Mouse (Mus musculus): ENCODE measurements around the gene Pole. TPM values are rescaled to one million over a fixed set of nuclear protein-coding genes. Genes with fewer than 3 reads are reported as not detected.

The Pole gene
- polyA plus RNA-seq, 1 experiment: 37.2 TPM

DNA sequence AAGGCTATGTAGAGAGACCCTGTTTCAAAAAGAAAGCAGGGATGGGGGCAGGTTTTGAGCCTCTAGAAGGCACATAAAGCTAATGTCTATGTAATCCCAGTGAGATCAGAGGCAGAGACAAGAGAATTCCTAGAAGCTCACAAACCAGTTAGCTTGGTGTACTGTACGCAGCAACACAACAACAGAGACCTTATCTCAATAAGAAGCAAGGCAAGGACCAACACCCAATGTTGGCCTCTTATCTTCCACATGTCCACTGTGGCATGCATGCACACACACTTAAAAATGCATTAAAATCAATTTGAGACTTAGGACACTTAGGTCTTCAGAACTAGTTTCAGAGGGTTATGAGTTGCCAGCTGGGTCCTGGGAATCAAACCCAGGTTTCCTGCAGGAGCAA lies 5.5 kb downstream of the Pole start:
- Histone ChIP-seq H3K4me3 (ENCODE audit: control insufficient read depth, low read depth, low read length) (no peak overlapping the region), H3K36me3 (ENCODE audit: control insufficient read depth, insufficient read depth, low read length) (no peaks in the 10 kb centered on the region; the same call in 1 of the 2 replicates), H3K4me1 (ENCODE audit: control insufficient read depth, insufficient read depth, low read length) (no peaks in the 10 kb centered on the region), H3K27ac (ENCODE audit: control insufficient read depth, insufficient read depth, low read depth, low read length) (no peak overlapping the region), H3K27me3 (ENCODE audit: control insufficient read depth, insufficient read depth, low read length) (no peaks in the 10 kb centered on the region)
- TF ChIP-seq POLR2A (IDR thresholded peaks at IDR 0.05; ENCODE audit: control insufficient read depth, low read depth, low read length): no peak
- no peak for TF ChIP-seq CTCF (IDR thresholded peaks at IDR 0.05; ENCODE audit: control insufficient read depth, insufficient read depth, insufficient replicate concordance, low read depth, low read length)

DNA sequence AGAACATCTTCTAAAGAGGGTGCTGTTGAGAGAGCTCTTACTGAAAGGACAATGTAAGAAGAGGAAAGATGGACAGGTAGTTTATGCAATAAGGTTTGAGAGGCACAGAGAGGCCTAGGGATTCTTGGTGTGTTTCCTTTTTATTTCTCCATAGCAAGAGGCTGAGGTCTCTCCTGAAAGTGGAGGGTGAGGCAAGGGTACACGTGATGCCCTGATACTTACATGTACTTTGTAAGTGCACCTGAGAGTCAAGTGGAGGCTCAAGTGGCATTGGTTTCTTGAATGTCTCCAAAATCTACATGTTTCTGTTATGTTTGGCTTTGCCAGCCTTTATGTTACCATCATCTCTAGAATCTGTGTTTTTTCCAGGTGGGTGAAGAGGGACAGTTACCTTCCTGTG lies 10.5 kb downstream of the Pole start:
- Histone ChIP-seq H3K4me3 (ENCODE audit: control insufficient read depth, low read depth, low read length) (no peak overlapping the region), H3K27ac (ENCODE audit: control insufficient read depth, insufficient read depth, low read depth, low read length) (no peak overlapping the region), H3K4me1 (ENCODE audit: control insufficient read depth, insufficient read depth, low read length) (no peaks in the 10 kb centered on the region), H3K36me3 (ENCODE audit: control insufficient read depth, insufficient read depth, low read length) (peaks cover 4% of the 10 kb centered on the region), H3K27me3 (ENCODE audit: control insufficient read depth, insufficient read depth, low read length) (no peaks in the 10 kb centered on the region)
- no peak for TF ChIP-seq POLR2A (IDR thresholded peaks at IDR 0.05; ENCODE audit: control insufficient read depth, low read depth, low read length)
- TF ChIP-seq CTCF (IDR thresholded peaks at IDR 0.05; ENCODE audit: control insufficient read depth, insufficient read depth, insufficient replicate concordance, low read depth, low read length): no peak

DNA sequence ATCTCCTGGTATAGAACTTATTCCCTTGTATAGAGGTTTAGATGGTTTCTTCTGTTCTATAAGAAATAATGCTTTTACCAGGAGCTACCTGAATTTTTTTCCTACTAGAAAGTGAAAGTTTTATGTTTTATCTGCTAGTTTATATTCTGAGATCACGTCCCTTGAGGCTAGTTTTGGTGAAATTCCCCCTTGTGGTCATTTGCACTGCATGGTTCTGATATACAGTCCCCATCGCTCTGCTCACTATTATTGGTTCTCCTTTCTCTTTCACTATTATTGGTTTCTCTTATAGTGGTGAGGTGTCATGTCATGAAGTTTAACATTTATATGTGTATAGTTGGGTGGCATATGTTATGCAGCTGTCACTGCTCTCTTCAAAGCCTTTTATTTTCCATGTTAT lies 14.5 kb downstream of the Pole start:
- no peaks in the 10 kb centered on the region for H3K4me1 ChIP-seq (ENCODE audit: control insufficient read depth, insufficient read depth, low read length)
- no peak overlapping the region for H3K27ac ChIP-seq (ENCODE audit: control insufficient read depth, insufficient read depth, low read depth, low read length)
- peaks cover 8% of the 10 kb centered on the region for H3K36me3 ChIP-seq (ENCODE audit: control insufficient read depth, insufficient read depth, low read length)
- TF ChIP-seq POLR2A (IDR thresholded peaks at IDR 0.05; ENCODE audit: control insufficient read depth, low read depth, low read length) (no peak), CTCF (IDR thresholded peaks at IDR 0.05; ENCODE audit: control insufficient read depth, insufficient read depth, insufficient replicate concordance, low read depth, low read length) (no peak)
- H3K4me3 ChIP-seq (ENCODE audit: control insufficient read depth, low read depth, low read length): no peak overlapping the region
- no peaks in the 10 kb centered on the region for H3K27me3 ChIP-seq (ENCODE audit: control insufficient read depth, insufficient read depth, low read length)

DNA sequence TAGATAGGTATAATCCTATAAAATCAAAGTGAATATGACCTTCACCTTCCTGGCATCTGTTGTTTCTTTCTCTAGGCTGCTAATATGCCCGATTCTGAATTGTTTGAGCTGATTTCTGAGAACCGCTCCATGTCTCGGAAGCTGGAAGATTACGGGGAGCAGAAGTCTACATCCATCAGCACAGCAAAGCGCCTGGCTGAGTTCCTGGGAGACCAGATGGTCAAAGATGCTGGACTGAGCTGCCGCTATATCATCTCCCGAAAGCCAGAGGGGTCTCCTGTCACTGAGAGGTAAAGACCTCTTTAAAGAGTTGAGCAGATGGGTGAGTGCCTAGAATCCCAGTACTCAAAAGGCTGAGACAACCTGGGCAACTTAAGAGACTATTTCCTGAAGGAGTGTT lies 22.8 kb downstream of the Pole start:
- Histone ChIP-seq H3K27ac (ENCODE audit: control insufficient read depth, insufficient read depth, low read depth, low read length) (no peak overlapping the region), H3K36me3 (ENCODE audit: control insufficient read depth, insufficient read depth, low read length) (peaks cover 10% of the 10 kb centered on the region), H3K4me1 (ENCODE audit: control insufficient read depth, insufficient read depth, low read length) (no peaks in the 10 kb centered on the region), H3K27me3 (ENCODE audit: control insufficient read depth, insufficient read depth, low read length) (no peaks in the 10 kb centered on the region), H3K4me3 (ENCODE audit: control insufficient read depth, low read depth, low read length) (no peak overlapping the region)
- TF ChIP-seq CTCF (IDR thresholded peaks at IDR 0.05; ENCODE audit: control insufficient read depth, insufficient read depth, insufficient replicate concordance, low read depth, low read length): no peak

DNA sequence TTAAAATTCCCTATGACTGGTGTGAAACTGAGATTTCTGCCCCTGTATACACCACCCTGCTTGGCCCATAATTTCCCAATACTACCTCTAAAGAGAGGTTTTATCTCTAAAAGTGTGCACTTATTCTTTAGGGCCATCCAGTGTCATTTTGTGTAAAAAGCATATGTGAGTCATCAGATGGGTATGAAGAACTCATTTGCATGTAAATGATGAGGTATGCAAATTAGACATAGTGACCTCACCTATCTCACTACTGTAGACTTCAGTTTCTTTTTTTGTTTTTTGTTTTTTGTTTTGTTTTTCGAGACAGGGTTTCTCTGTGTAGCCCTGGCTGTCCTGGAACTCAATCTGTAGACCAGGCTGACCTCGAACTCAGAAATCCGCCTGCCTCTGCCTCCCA lies 27.0 kb downstream of the Pole start:
- TF ChIP-seq CTCF (IDR thresholded peaks at IDR 0.05; ENCODE audit: control insufficient read depth, insufficient read depth, insufficient replicate concordance, low read depth, low read length) (no peak), POLR2A (IDR thresholded peaks at IDR 0.05; ENCODE audit: control insufficient read depth, low read depth, low read length) (no peak)
- peaks cover 9% of the 10 kb centered on the region for H3K36me3 ChIP-seq (ENCODE audit: control insufficient read depth, insufficient read depth, low read length)
- no peak overlapping the region for H3K4me3 ChIP-seq (ENCODE audit: control insufficient read depth, low read depth, low read length)
- H3K4me1 ChIP-seq (ENCODE audit: control insufficient read depth, insufficient read depth, low read length): no peaks in the 10 kb centered on the region
- no peak overlapping the region for H3K27ac ChIP-seq (ENCODE audit: control insufficient read depth, insufficient read depth, low read depth, low read length)
- no peaks in the 10 kb centered on the region for H3K27me3 ChIP-seq (ENCODE audit: control insufficient read depth, insufficient read depth, low read length)

DNA sequence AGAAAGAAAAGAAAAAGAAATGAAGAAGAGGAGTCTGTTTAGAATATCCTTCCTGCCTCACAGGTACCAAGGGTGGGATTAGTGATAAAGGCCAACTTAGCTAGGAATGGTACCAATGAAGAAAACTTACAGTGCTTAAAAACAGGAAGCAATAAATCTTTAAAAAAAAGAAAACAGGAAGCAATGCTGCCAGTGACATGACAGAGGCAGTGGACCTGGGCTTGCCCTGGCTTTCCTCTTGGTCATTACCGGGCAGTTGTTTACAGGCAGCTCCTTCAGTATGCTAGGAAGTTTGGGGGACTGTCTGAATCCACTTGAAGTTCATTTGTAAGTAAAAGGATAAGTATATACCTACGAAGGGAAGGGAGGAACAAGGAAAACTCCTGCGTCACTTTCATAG lies 44.4 kb downstream of the Pole start:
- TF ChIP-seq POLR2A (IDR thresholded peaks at IDR 0.05; ENCODE audit: control insufficient read depth, low read depth, low read length): no peak
- TF ChIP-seq CTCF (IDR thresholded peaks at IDR 0.05; ENCODE audit: control insufficient read depth, insufficient read depth, insufficient replicate concordance, low read depth, low read length): no peak
- Histone ChIP-seq H3K27me3 (ENCODE audit: control insufficient read depth, insufficient read depth, low read length) (no peaks in the 10 kb centered on the region), H3K36me3 (ENCODE audit: control insufficient read depth, insufficient read depth, low read length) (peaks cover under 1% of the 10 kb centered on the region; the same call in 1 of the 2 replicates), H3K4me3 (ENCODE audit: control insufficient read depth, low read depth, low read length) (no peak overlapping the region), H3K4me1 (ENCODE audit: control insufficient read depth, insufficient read depth, low read length) (no peaks in the 10 kb centered on the region), H3K27ac (ENCODE audit: control insufficient read depth, insufficient read depth, low read depth, low read length) (no peak overlapping the region)

DNA sequence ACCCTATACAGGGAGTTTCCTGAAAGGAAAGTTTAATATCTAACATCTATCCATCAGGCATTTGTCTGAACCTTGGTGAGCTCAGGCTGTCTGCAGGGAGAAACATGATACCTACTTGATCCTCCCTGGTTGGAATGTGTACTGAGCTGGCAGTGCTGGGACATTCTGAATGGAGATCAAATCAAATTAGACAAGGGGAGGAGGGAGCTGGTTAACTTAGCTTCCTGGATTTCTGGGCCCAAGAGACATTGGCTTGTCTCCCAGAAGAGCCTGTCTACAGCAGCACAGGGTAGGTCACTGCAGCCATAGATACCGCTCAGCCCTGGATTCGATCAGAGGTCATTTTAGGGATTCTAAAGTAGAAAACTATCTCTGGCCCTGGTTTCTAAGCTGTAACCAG lies 52.7 kb downstream of the Pole start:
- H3K4me3 ChIP-seq (ENCODE audit: control insufficient read depth, low read depth, low read length): no peak overlapping the region
- H3K27ac ChIP-seq (ENCODE audit: control insufficient read depth, insufficient read depth, low read depth, low read length): no peak overlapping the region
- peaks cover 6% of the 10 kb centered on the region; the same call in 1 of the 2 replicates for H3K4me1 ChIP-seq (ENCODE audit: control insufficient read depth, insufficient read depth, low read length)
- H3K27me3 ChIP-seq (ENCODE audit: control insufficient read depth, insufficient read depth, low read length): no peaks in the 10 kb centered on the region
- TF ChIP-seq POLR2A (IDR thresholded peaks at IDR 0.05; ENCODE audit: control insufficient read depth, low read depth, low read length) (no peak), CTCF (IDR thresholded peaks at IDR 0.05; ENCODE audit: control insufficient read depth, insufficient read depth, insufficient replicate concordance, low read depth, low read length) (no peak)
- H3K36me3 ChIP-seq (ENCODE audit: control insufficient read depth, insufficient read depth, low read length): no peaks in the 10 kb centered on the region

Data from testis, adult 2 months (tissue).